Mouse (Mus musculus) MEL (cell line): ENCODE data around the gene Hps1. TPM values are rescaled to one million over a fixed set of nuclear protein-coding genes. Genes with fewer than 3 reads are reported as not detected.

Source experiments
- DNase-seq: peaks from one replicate; pipeline ENCODE4 v3.0.0; 2011; ENCODE audit warnings: low read depth, low spot score
- H3K27ac ChIP-seq: 2 replicates; pipeline ENCODE4 v1.5.1; 2012; ENCODE audit warnings: low read depth, mild to moderate bottlenecking, control low read depth, low read length, moderate library complexity; ENCODE audit not compliant: control insufficient read depth
- H3K27me3 ChIP-seq, 2 experiments: fragments of 150-350 bp in 1 of 2; sonication (generic) in 1 of 2; 2 replicates each; pipeline ENCODE4 v1.6.1; 2012; ENCODE audit warnings: low read length in 2 of 2, mild to moderate bottlenecking in 2 of 2, improper control_type of control experiment in 1 of 2, moderate library complexity in 1 of 2; ENCODE audit not compliant: insufficient read depth in 2 of 2, control insufficient read depth in 1 of 2
- H3K36me3 ChIP-seq, 2 experiments: 2 replicates each; pipeline ENCODE4 v1.6.1; 2012 to 2014; ENCODE audit warnings: low read length in 2 of 2, improper control_type of control experiment in 1 of 2, inconsistent platforms in 1 of 2, mild to moderate bottlenecking in 1 of 2; ENCODE audit not compliant: insufficient read depth in 2 of 2, control insufficient read depth in 1 of 2
- H3K4me1 ChIP-seq, 2 experiments: fragments of 150-350 bp in 1 of 2; sonication (generic) in 1 of 2; 2 replicates each; pipeline ENCODE4 v1.6.1; 2012; ENCODE audit warnings: low read length in 2 of 2, improper control_type of control experiment in 1 of 2, mild to moderate bottlenecking in 1 of 2; ENCODE audit not compliant: insufficient read depth in 2 of 2, control insufficient read depth in 1 of 2
- H3K4me3 ChIP-seq, 2 experiments: fragments of 150-350 bp in 1 of 2; sonication (generic) in 1 of 2; 2 replicates each; pipeline ENCODE4 v1.5.1; 2012; ENCODE audit warnings: low read depth in 2 of 2, low read length in 2 of 2, mild to moderate bottlenecking in 2 of 2, moderate library complexity in 2 of 2, control low read depth in 1 of 2, improper control_type of control experiment in 1 of 2; ENCODE audit not compliant: control insufficient read depth in 1 of 2, insufficient read depth in 1 of 2
- H3K79me2 ChIP-seq: 2 replicates; pipeline ENCODE4 v1.6.1; 2012; ENCODE audit warnings: mild to moderate bottlenecking, low read length, moderate library complexity; ENCODE audit not compliant: control insufficient read depth, poor library complexity, insufficient read depth
- H3K9ac ChIP-seq: 2 replicates; pipeline ENCODE4 v1.6.1; 2012; ENCODE audit warnings: low read depth, mild to moderate bottlenecking, control low read depth, low read length, moderate library complexity; ENCODE audit not compliant: control insufficient read depth, poor library complexity, severe bottlenecking
- H3K9me3 ChIP-seq: fragments of 150-350 bp; sonication (generic); replicated peaks from 2 replicates; pipeline ENCODE4 v1.6.1; 2012; ENCODE audit warnings: mild to moderate bottlenecking, low read length, improper control_type of control experiment, moderate library complexity; ENCODE audit not compliant: insufficient read depth
- BHLHE40 ChIP-seq: IDR thresholded peaks from 2 replicates; pipeline ENCODE4 v1.6.1; 2012; ENCODE audit warnings: low read depth, mild to moderate bottlenecking, inconsistent platforms, low read length, improper control_type of control experiment, borderline replicate concordance
- CHD1 ChIP-seq: IDR thresholded peaks from 2 replicates; pipeline ENCODE4 v1.6.1; 2012; ENCODE audit warnings: low read depth, mild to moderate bottlenecking, inconsistent platforms, low read length, improper control_type of control experiment
- CHD2 ChIP-seq: IDR thresholded peaks from 2 replicates; pipeline ENCODE4 v1.6.1; 2011; ENCODE audit warnings: low read length, improper control_type of control experiment
- CTCF ChIP-seq, 3 experiments: IDR thresholded peaks in 2 of 3; conservative IDR thresholded peaks in 1 of 3; 2 replicates each; pipeline ENCODE4 v1.5.1; 2011 to 2012; ENCODE audit warnings: low read length in 3 of 3, low read depth in 2 of 3, mild to moderate bottlenecking in 2 of 3, improper control_type of control experiment in 1 of 3, inconsistent platforms in 1 of 3, mixed read lengths in 1 of 3, moderate library complexity in 1 of 3; ENCODE audit not compliant: control insufficient read depth in 1 of 3, insufficient read depth in 1 of 3, poor library complexity in 1 of 3, severe bottlenecking in 1 of 3
- E2F4 ChIP-seq: IDR thresholded peaks from 2 replicates; pipeline ENCODE4 v1.6.1; 2011; ENCODE audit warnings: low read depth, low read length, improper control_type of control experiment, borderline replicate concordance
- ELF1 ChIP-seq: IDR thresholded peaks from 2 replicates; pipeline ENCODE4 v1.6.1; 2014; ENCODE audit warnings: low read depth, mild to moderate bottlenecking, inconsistent platforms, low read length, improper control_type of control experiment, moderate library complexity
- EP300 ChIP-seq, 2 experiments: IDR thresholded peaks; 2 replicates each; pipeline ENCODE4 v1.6.1; 2011; ENCODE audit warnings: improper control_type of control experiment in 2 of 2, low read length in 2 of 2, low read depth in 1 of 2, mild to moderate bottlenecking in 1 of 2
- ETS1 ChIP-seq: IDR thresholded peaks from 2 replicates; pipeline ENCODE4 v1.6.1; 2012; ENCODE audit warnings: low read depth, mild to moderate bottlenecking, inconsistent platforms, low read length, improper control_type of control experiment, moderate library complexity
- GABPA ChIP-seq: IDR thresholded peaks from 2 replicates; pipeline ENCODE4 v1.6.1; 2012; ENCODE audit warnings: low read depth, mild to moderate bottlenecking, inconsistent platforms, low read length, improper control_type of control experiment, moderate library complexity
- GATA1 ChIP-seq: IDR thresholded peaks from 2 replicates; pipeline ENCODE4 v1.6.1; 2011; ENCODE audit warnings: low read depth, low read length, improper control_type of control experiment
- HCFC1 ChIP-seq: IDR thresholded peaks from 2 replicates; pipeline ENCODE4 v1.6.1; 2012; ENCODE audit warnings: low read depth, mild to moderate bottlenecking, inconsistent platforms, low read length, improper control_type of control experiment, moderate library complexity
- JUND ChIP-seq: IDR thresholded peaks from 2 replicates; pipeline ENCODE4 v1.6.1; 2011; ENCODE audit warnings: low read depth, mild to moderate bottlenecking, improper control_type of control experiment, low read length
- KAT2A ChIP-seq: conservative IDR thresholded peaks from 2 replicates; pipeline ENCODE4 v1.6.1; 2012; ENCODE audit warnings: low read depth, low read length, improper control_type of control experiment, inconsistent platforms
- MAFK ChIP-seq: IDR thresholded peaks from 2 replicates; pipeline ENCODE4 v1.6.1; 2011; ENCODE audit warnings: low read depth, mild to moderate bottlenecking, low read length, improper control_type of control experiment, borderline replicate concordance
- MAX ChIP-seq: IDR thresholded peaks from 2 replicates; pipeline ENCODE4 v1.6.1; 2011; ENCODE audit warnings: low read length, improper control_type of control experiment
- MAZ ChIP-seq: IDR thresholded peaks from 2 replicates; pipeline ENCODE4 v1.6.1; 2012; ENCODE audit warnings: low read depth, mild to moderate bottlenecking, inconsistent platforms, low read length, improper control_type of control experiment
- MXI1 ChIP-seq: IDR thresholded peaks from 2 replicates; pipeline ENCODE4 v1.6.1; 2011; ENCODE audit warnings: mild to moderate bottlenecking, low read depth, low read length, improper control_type of control experiment
- MYB ChIP-seq: IDR thresholded peaks from 2 replicates; pipeline ENCODE4 v1.6.1; 2011; ENCODE audit warnings: mild to moderate bottlenecking, low read depth, low read length, improper control_type of control experiment
- MYC ChIP-seq: IDR thresholded peaks from 2 replicates; pipeline ENCODE4 v1.6.1; 2011; ENCODE audit warnings: low read depth, mild to moderate bottlenecking, low read length, improper control_type of control experiment, moderate library complexity
- NELFE ChIP-seq: IDR thresholded peaks from 2 replicates; pipeline ENCODE4 v1.6.1; 2011; ENCODE audit warnings: low read depth, low read length, improper control_type of control experiment
- NRF1 ChIP-seq: IDR thresholded peaks from 2 replicates; pipeline ENCODE4 v1.6.1; 2014; ENCODE audit warnings: low read depth, mild to moderate bottlenecking, inconsistent platforms, low read length, improper control_type of control experiment, moderate library complexity; ENCODE audit not compliant: poor library complexity, insufficient read depth, severe bottlenecking
- POLR2A ChIP-seq, 2 experiments: IDR thresholded peaks; 2 replicates each; pipeline ENCODE4 v1.6.1; 2011 to 2012; ENCODE audit warnings: low read length in 2 of 2, mild to moderate bottlenecking in 2 of 2, control low read depth in 1 of 2, improper control_type of control experiment in 1 of 2, low read depth in 1 of 2, moderate library complexity in 1 of 2; ENCODE audit not compliant: control insufficient read depth in 1 of 2, insufficient read depth in 1 of 2, poor library complexity in 1 of 2
- POLR2AphosphoS2 ChIP-seq: IDR thresholded peaks from 2 replicates; pipeline ENCODE4 v1.6.1; 2011; ENCODE audit warnings: low read length, improper control_type of control experiment
- RAD21 ChIP-seq: IDR thresholded peaks from 2 replicates; pipeline ENCODE4 v1.6.1; 2011; ENCODE audit warnings: mild to moderate bottlenecking, low read depth, low read length, improper control_type of control experiment
- RCOR1 ChIP-seq: IDR thresholded peaks from 2 replicates; pipeline ENCODE4 v1.6.1; 2012; ENCODE audit warnings: low read depth, mild to moderate bottlenecking, inconsistent platforms, low read length, improper control_type of control experiment
- SIN3A ChIP-seq: IDR thresholded peaks from 2 replicates; pipeline ENCODE4 v1.6.1; 2012; ENCODE audit warnings: low read length, improper control_type of control experiment, inconsistent platforms
- TAL1 ChIP-seq: IDR thresholded peaks from 2 replicates; pipeline ENCODE4 v1.6.1; 2012; ENCODE audit warnings: mild to moderate bottlenecking, inconsistent platforms, low read length, moderate library complexity, mixed read lengths
- TBP ChIP-seq: IDR thresholded peaks from 2 replicates; pipeline ENCODE4 v1.8.0; 2011; ENCODE audit warnings: low read depth, low read length, improper control_type of control experiment
- TCF12 ChIP-seq: IDR thresholded peaks from 2 replicates; pipeline ENCODE4 v1.6.1; 2014; ENCODE audit warnings: low read depth, mild to moderate bottlenecking, inconsistent platforms, low read length, improper control_type of control experiment, moderate library complexity
- UBTF ChIP-seq: IDR thresholded peaks from 2 replicates; pipeline ENCODE4 v1.6.1; 2012; ENCODE audit warnings: low read depth, mild to moderate bottlenecking, inconsistent platforms, low read length, improper control_type of control experiment, moderate library complexity, borderline replicate concordance; ENCODE audit not compliant: insufficient read depth
- USF1 ChIP-seq: IDR thresholded peaks from 2 replicates; pipeline ENCODE4 v1.6.1; 2014; ENCODE audit warnings: low read depth, mild to moderate bottlenecking, inconsistent platforms, low read length, improper control_type of control experiment, moderate library complexity
- USF2 ChIP-seq, 2 experiments: IDR thresholded peaks; 2 replicates each; pipeline ENCODE4 v1.6.1; 2011 to 2012; ENCODE audit warnings: improper control_type of control experiment in 2 of 2, low read length in 2 of 2, borderline replicate concordance in 1 of 2, inconsistent platforms in 1 of 2, low read depth in 1 of 2, mild to moderate bottlenecking in 1 of 2; ENCODE audit not compliant: insufficient read depth in 1 of 2
- ZC3H11A ChIP-seq: IDR thresholded peaks from 2 replicates; pipeline ENCODE4 v1.6.1; 2012; ENCODE audit warnings: low read depth, mild to moderate bottlenecking, inconsistent platforms, low read length, improper control_type of control experiment
- ZKSCAN1 ChIP-seq: IDR thresholded peaks from 2 replicates; pipeline ENCODE4 v1.6.1; 2012; ENCODE audit warnings: low read depth, mild to moderate bottlenecking, inconsistent platforms, low read length, improper control_type of control experiment, moderate library complexity
- ZMIZ1 ChIP-seq: IDR thresholded peaks from 2 replicates; pipeline ENCODE4 v1.6.1; 2012; ENCODE audit warnings: low read depth, mild to moderate bottlenecking, inconsistent platforms, low read length, improper control_type of control experiment, moderate library complexity
- ZNF384 ChIP-seq: IDR thresholded peaks from 2 replicates; pipeline ENCODE4 v1.6.1; 2012; ENCODE audit warnings: low read depth, mild to moderate bottlenecking, inconsistent platforms, low read length, improper control_type of control experiment
- polyA plus RNA-seq, 2 experiments: library from polyadenylated mRNA; stranded (reverse) in 1 of 2; unstranded in 1 of 2; fragments of >175 nt in 1 of 2; fragments of >200 nt in 1 of 2; gene quantifications; 2 replicates each; pipeline versions ENCODE4 v1.2.1 to v1.2.4; 2012; ENCODE audit warnings: low replicate concordance in 2 of 2, low read depth in 1 of 2; ENCODE audit not compliant: insufficient read length in 2 of 2, insufficient read depth in 1 of 2, missing spikeins in 1 of 2
- total RNA-seq: library from RNA; depleted of rRNA; stranded (reverse); fragments of 300-350 nt; gene quantifications from 2 replicates; pipeline ENCODE4 v1.2.3, GENCODE M21; 2012

The Hps1 gene
- total and polyA plus RNA-seq, 3 experiments = 22.6 to 43.3 TPM; not detected in 1

DNA sequence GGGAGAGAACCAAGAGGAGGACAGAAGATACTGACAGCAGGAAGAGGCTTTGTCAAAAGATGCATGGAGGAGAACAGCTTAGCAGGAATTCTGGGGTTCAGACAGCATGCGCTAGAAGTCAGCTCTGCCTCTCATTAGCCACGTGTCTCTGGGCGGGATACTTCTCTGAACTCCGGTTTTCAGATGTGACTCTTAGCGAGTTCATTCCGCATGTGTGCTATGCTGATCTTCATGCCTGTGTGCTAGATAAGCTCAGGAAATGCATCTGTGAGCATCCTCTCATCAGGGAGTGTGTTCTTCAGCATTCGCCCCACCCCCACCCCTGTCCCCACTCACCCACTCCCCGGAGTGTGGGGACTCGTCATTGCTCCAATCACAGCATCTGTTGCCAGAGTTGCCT lies 42.0 kb downstream of the Hps1 start (continued):
- no peak for TF ChIP-seq CHD1

DNA sequence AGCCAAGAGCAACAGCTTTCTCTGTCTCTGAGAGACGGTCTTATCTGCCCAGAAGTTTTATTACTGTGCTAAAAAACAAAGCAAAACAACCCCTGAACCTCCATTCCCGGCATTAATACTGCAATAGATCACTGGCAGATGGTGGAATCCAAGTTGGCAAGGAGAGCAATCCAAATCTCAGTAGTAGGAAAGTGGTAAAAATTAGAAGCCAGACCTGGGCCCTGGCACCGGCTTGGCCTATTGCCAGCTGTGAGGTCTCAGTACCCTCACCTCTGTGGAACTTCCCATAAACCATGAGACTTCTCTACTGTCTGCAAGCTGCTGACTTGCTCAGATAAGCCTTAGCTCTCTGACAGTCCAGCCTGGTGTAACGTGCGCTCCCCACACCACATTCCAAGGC lies 44.8 kb downstream of the Hps1 start:
- Histone ChIP-seq H3K36me3 (peaks cover 0 to 28% of the 10 kb centered on the region in 2 experiments; a peak in 2 of 4 replicates), H3K4me1 (peaks cover 10 to 50% of the 10 kb centered on the region in 2 experiments), H3K9ac (0 out of 2 replicates have a peak overlapping the region, but pooled peaks have one; percentile 2), H3K27me3 (no peaks in the 10 kb centered on the region), H3K9me3 (no peaks in the 10 kb centered on the region), H3K79me2 (no peaks in the 10 kb centered on the region), H3K4me3 (no peak overlapping the region), H3K27ac (peak overlapping the region; percentile 23)
- peak; percentile 81 for DNase-seq
- TF ChIP-seq JUND = no peak
- no peak; the same call in 1 of the 2 replicates for TF ChIP-seq RCOR1
- peak; percentile 42 for TF ChIP-seq MAX
- TF ChIP-seq POLR2AphosphoS2 = no peak
- no peak for TF ChIP-seq GABPA
- TF ChIP-seq UBTF = no peak
- peak; percentile 73; the same call in 1 of the 2 replicates for TF ChIP-seq SIN3A
- no peak for TF ChIP-seq CHD2
- no peak for TF ChIP-seq ELF1
- no peak for TF ChIP-seq NRF1
- TF ChIP-seq TCF12 = peak; percentile 72
- peak; percentile 31; the same call in 1 of the 2 replicates for TF ChIP-seq HCFC1
- TF ChIP-seq GATA1 = peak; percentile 73
- peak; percentile 47 for TF ChIP-seq MXI1
- no peak for TF ChIP-seq ZC3H11A
- no peak for TF ChIP-seq POLR2A (IDR thresholded peaks at IDR 0.05; ENCODE audit: control insufficient read depth in 1 of 2, insufficient read depth in 1 of 2, low read depth in 1 of 2, low read length in 2 of 2, poor library complexity in 1 of 2)
- no peak for TF ChIP-seq CTCF (IDR thresholded peaks at IDR 0.05 in 2 of 3, conservative IDR thresholded peaks at IDR 0.05 in 1 of 3; ENCODE audit: control insufficient read depth in 1 of 3, insufficient read depth in 1 of 3, low read depth in 2 of 3, low read length in 3 of 3, poor library complexity in 1 of 3, severe bottlenecking in 1 of 3)
- 0 out of 2 replicates have a peak, but pooled peaks have one; percentile 17 for TF ChIP-seq BHLHE40
- TF ChIP-seq MYB = no peak
- TF ChIP-seq MAFK = no peak
- TF ChIP-seq NELFE = no peak
- 0 out of 2 replicates have a peak, but pooled peaks have one; percentile 25 for TF ChIP-seq USF1
- TF ChIP-seq TAL1 = peak; percentile 83
- no peak for TF ChIP-seq TBP
- TF ChIP-seq RAD21 = no peak
- TF ChIP-seq ZNF384 = no peak
- TF ChIP-seq KAT2A = no peak
- no peak for TF ChIP-seq MAZ
- TF ChIP-seq ZMIZ1 = no peak
- TF ChIP-seq ZKSCAN1 = no peak
- no peak for TF ChIP-seq MYC
- no peak for TF ChIP-seq CHD1
- TF ChIP-seq USF2 (IDR thresholded peaks at IDR 0.05; ENCODE audit: borderline replicate concordance in 1 of 2, insufficient read depth in 1 of 2, low read depth in 1 of 2, low read length in 2 of 2) = no peak
- no peak for TF ChIP-seq E2F4
- peak; percentile 66 for TF ChIP-seq ETS1
- peak; percentile 75 to 86; a peak in 3 of 4 replicates for TF ChIP-seq EP300 (IDR thresholded peaks at IDR 0.05; ENCODE audit: low read depth in 1 of 2, low read length in 2 of 2)
